Mouse (Mus musculus): Measurements from ENCODE around the gene Ripply3. TPM values are rescaled to one million over a fixed set of nuclear protein-coding genes. Genes with fewer than 3 reads are reported as not detected.
A peak's percentile ranks its signal among the peaks of the same experiment; 100 is the strongest.
"Not testable (repeated sequence)": the region's sequence is repeated elsewhere in the genome, so short reads cannot be mapped to it uniquely, and the experiment has no call there.

Gene Ripply3
- polyA plus RNA-seq, 1 experiment from 2014 or later, result 0.46 TPM

DNA sequence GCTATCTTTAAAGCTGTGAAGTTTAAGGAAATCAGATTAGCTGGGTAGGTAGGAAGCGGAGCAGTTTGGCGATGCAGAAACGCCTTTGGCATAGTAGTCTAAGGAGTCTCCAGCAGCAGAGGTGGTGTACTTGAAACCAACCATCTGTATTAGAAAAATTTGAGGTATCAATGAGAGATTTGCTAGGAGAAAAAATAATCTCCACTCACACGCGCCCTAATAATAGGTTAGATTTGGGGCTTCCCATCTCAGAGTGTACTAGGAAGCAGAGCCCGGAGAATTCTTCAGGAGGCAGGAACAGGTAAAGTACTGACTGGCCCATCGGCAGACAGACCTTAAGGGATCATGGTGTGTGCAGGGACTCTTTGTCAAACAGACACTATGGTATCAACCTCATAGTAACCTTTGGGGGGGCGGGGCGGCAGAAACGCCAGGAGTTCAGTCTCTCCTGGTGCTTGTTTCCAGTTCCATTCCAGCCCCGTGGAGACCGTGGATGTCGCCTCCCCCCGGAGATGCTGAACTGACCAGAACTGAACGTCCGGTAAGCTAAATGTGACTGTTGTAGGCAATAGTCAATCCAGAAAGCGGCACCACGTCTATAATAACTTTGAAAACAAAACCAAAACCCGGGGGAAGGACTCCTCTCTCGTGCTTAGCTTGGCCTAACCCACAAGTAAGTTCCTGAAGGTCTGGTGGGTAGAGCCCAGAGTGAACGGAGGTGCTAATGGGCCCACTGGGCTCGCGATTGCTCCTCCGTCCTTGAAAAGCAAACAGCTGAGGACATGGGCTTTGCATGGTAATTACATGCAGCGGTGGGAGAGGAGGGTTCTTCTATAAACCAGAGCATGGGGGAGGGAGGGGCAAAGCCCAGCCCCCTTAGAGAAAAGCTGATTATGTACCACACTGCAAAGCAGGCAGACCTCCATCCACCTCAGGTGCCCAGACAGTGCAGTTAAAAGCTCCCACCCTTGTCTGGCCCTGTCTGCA lies 954 bp downstream of the Ripply3 start:
- Histone ChIP-seq H3K36me3 (ENCODE audit: control insufficient read depth, insufficient read depth, low read length) (no peaks in the 10 kb centered on the region), H3K4me2 (ENCODE audit: low read length) (peak overlapping the region; percentile 64), H3K4me1 (ENCODE audit: control insufficient read depth, insufficient read depth, low read length) (peaks cover 15% of the 10 kb centered on the region), H3K27ac (ENCODE audit: low read length) (no peak overlapping the region), H3K9ac (ENCODE audit: low read depth, low read length) (no peak overlapping the region), H3K4me3 (ENCODE audit: low read depth, low read length) (peak overlapping the region; percentile 37; the same call in 1 of the 2 replicates), H3K27me3 (ENCODE audit: control insufficient read depth, insufficient read depth, low read depth, low read length) (peaks cover 11% of the 10 kb centered on the region), H3K9me3 (replicated peaks; ENCODE audit: control insufficient read depth, low read length, poor library complexity, severe bottlenecking) (no peaks in the 10 kb centered on the region)
- ATAC-seq, result no peak
- 5% methylated on average over 25 of the region's 25 CpGs for WGBS

DNA sequence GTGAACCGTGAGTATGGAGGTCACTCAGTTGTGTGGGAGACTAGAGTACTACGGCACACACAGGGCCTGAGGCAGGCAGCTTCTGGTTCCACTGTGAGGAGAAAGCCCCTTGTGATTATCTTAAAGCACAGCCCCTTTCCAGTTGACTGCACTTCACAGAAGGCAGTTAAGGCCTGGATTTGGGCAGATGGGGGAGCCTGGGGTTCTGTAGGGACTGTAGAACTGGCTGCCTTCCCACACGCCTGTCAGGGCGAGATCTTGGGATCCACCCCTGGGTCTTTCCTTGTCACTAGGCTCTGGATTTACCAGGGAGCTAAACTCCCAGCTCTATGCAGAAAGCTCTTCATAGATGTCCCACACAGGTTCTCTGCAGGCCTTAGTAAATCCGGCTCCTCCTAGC lies 2.2 kb downstream of the Ripply3 start:
- Histone ChIP-seq H3K4me2 (ENCODE audit: low read length) (no peak overlapping the region), H3K9me3 (replicated peaks; ENCODE audit: control insufficient read depth, low read length, poor library complexity, severe bottlenecking) (no peaks in the 10 kb centered on the region), H3K4me3 (ENCODE audit: low read depth, low read length) (no peak overlapping the region), H3K36me3 (ENCODE audit: control insufficient read depth, insufficient read depth, low read length) (no peaks in the 10 kb centered on the region), H3K27ac (ENCODE audit: low read length) (no peak overlapping the region), H3K9ac (ENCODE audit: low read depth, low read length) (no peak overlapping the region), H3K27me3 (ENCODE audit: control insufficient read depth, insufficient read depth, low read depth, low read length) (peaks cover 11% of the 10 kb centered on the region), H3K4me1 (ENCODE audit: control insufficient read depth, insufficient read depth, low read length) (peaks cover 15% of the 10 kb centered on the region)
- 54% methylated on average over 5 of the region's 5 CpGs for WGBS
- no peak for ATAC-seq

GRCm38 (mm10) chr16:94331233-94331885 lies 3.1 kb downstream of the Ripply3 start:
- peaks cover 11% of the 10 kb centered on the region for H3K27me3 ChIP-seq (ENCODE audit: control insufficient read depth, insufficient read depth, low read depth, low read length)
- no peak for ATAC-seq

DNA sequence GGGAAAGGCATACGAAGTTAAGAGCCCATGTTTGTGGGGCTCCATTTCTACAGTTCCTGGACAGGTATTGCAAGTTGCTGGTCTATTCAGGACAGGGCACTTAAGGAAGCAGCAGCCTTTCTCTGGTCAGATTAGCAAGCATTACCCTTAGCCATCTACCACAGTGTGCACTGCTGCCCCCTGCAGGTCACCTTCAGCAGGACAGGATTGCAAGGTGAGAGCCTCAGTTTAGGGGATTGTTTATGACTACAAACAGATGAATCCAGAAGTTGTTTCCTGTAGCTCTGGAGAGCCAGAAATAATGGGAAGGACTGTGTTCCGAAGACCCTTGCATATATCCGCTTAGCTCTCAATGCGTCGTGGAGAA lies 3.6 kb downstream of the Ripply3 start:
- WGBS, result 64% methylated on average over 5 of the region's 5 CpGs
- Histone ChIP-seq H3K4me1 (ENCODE audit: control insufficient read depth, insufficient read depth, low read length) (peaks cover 15% of the 10 kb centered on the region), H3K4me3 (ENCODE audit: low read depth, low read length) (no peak overlapping the region), H3K27me3 (ENCODE audit: control insufficient read depth, insufficient read depth, low read depth, low read length) (peaks cover 8% of the 10 kb centered on the region), H3K27ac (ENCODE audit: low read length) (no peak overlapping the region), H3K9ac (ENCODE audit: low read depth, low read length) (no peak overlapping the region), H3K36me3 (ENCODE audit: control insufficient read depth, insufficient read depth, low read length) (no peaks in the 10 kb centered on the region), H3K9me3 (replicated peaks; ENCODE audit: control insufficient read depth, low read length, poor library complexity, severe bottlenecking) (no peaks in the 10 kb centered on the region), H3K4me2 (ENCODE audit: low read length) (no peak overlapping the region)
- ATAC-seq, result no peak

More at GRCm38 (mm10) chr16:94331233-94331885, 3.1 kb downstream of the Ripply3 start:
- Histone ChIP-seq H3K27ac (ENCODE audit: low read length) (no peak overlapping the region), H3K36me3 (ENCODE audit: control insufficient read depth, insufficient read depth, low read length) (no peaks in the 10 kb centered on the region), H3K4me2 (ENCODE audit: low read length) (no peak overlapping the region), H3K4me1 (ENCODE audit: control insufficient read depth, insufficient read depth, low read length) (peaks cover 15% of the 10 kb centered on the region), H3K9me3 (replicated peaks; ENCODE audit: control insufficient read depth, low read length, poor library complexity, severe bottlenecking) (no peaks in the 10 kb centered on the region), H3K4me3 (ENCODE audit: low read depth, low read length) (no peak overlapping the region), H3K9ac (ENCODE audit: low read depth, low read length) (no peak overlapping the region)
- 83% methylated on average over 9 of the region's 9 CpGs for WGBS

DNA sequence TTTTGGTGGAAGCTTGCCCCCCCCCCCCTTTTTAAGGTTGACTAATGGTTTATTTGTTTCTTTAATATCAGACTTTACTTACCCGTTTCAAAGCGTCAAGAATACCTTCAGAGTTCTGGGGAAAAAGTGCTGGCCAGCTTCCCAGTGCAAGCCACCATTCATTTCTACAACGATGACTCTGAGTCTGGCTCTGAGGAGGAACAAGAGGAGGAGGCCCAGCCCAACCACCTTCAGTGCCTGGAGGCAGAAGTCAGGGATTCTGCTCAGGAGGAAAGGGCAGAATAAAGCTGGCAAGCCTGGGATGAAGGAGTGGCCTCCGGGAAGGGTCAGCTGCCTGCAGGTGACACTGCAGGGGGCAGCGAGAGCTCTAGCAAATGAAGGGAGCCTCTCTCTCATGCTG lies 7.4 kb downstream of the Ripply3 start:
- Histone ChIP-seq H3K27ac (ENCODE audit: low read length) (no peak overlapping the region), H3K4me1 (ENCODE audit: control insufficient read depth, insufficient read depth, low read length) (no peaks in the 10 kb centered on the region), H3K36me3 (ENCODE audit: control insufficient read depth, insufficient read depth, low read length) (no peaks in the 10 kb centered on the region), H3K4me3 (ENCODE audit: low read depth, low read length) (no peak overlapping the region), H3K9ac (ENCODE audit: low read depth, low read length) (no peak overlapping the region), H3K4me2 (ENCODE audit: low read length) (no peak overlapping the region), H3K9me3 (replicated peaks; ENCODE audit: control insufficient read depth, low read length, poor library complexity, severe bottlenecking) (no peaks in the 10 kb centered on the region), H3K27me3 (ENCODE audit: control insufficient read depth, insufficient read depth, low read depth, low read length) (no peaks in the 10 kb centered on the region)
- WGBS, result 33% methylated on average over 5 of the region's 5 CpGs
- no peak for ATAC-seq

DNA sequence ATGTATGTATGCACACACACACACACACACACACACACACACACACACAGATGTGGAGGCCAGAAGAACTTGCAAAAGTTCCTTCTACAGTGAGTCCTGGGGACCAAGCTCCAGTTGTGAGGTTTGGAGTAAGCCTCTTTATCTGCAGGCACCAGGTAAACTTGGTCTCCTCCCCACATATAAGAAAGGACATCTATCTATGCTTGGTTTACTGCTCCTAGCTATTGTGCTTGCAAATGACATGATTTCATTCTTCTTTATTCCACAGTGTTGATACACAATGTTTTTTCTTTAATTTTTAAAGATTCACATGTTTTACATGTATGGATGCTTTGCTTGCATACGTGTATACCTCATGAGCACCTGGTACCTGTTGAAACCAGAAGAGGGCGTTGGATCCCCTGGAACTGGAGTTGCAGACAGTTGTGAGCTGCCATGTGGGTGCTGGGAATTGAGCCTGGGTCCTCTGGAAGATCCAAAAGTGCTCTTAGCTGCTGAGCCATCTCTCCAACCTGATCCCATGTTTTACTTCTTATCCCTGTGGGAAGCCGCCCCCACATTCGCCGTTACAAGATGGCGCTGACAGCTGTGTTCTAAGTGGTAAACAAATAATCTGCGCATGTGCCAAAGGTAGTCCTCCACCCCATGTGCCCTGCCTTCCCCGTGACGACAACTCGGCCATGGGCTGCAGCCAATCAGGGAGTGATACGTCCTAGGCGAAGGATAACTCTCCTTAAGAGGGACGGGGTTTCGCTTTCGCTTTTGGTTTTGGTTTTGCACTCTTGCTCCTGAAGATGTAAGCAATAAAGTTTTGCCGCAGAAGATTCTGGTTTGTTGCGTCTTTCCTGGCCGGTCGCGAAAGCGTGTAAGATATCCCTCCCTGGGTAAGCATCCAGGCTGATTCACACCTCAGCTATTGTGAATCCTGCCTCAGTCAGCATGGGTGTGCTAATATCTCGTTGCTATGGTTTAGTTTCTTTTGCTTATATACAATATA lies 11.2 kb downstream of the Ripply3 start:
- WGBS, result 92% methylated on average over 18 of the region's 22 CpGs
- ATAC-seq; H3K9me3 ChIP-seq (replicated peaks; ENCODE audit: control insufficient read depth, low read length, poor library complexity, severe bottlenecking); H3K4me3 ChIP-seq (ENCODE audit: low read depth, low read length); H3K36me3 ChIP-seq (ENCODE audit: control insufficient read depth, insufficient read depth, low read length); H3K27me3 ChIP-seq (ENCODE audit: control insufficient read depth, insufficient read depth, low read depth, low read length); H3K4me2 ChIP-seq (ENCODE audit: low read length); H3K9ac ChIP-seq (ENCODE audit: low read depth, low read length); H3K27ac ChIP-seq (ENCODE audit: low read length); H3K4me1 ChIP-seq (ENCODE audit: control insufficient read depth, insufficient read depth, low read length): not testable (repeated sequence)

- H3K27me3 ChIP-seq (ENCODE audit: control insufficient read depth, insufficient read depth, low read depth, low read length), result no peaks in the 10 kb centered on the region
- no peak overlapping the region for H3K4me3 ChIP-seq (ENCODE audit: low read depth, low read length)
- 83% methylated on average over 1 of the region's 1 CpGs for WGBS
- no peak for ATAC-seq
- no peak overlapping the region for H3K27ac ChIP-seq (ENCODE audit: low read length)
- no peaks in the 10 kb centered on the region for H3K4me1 ChIP-seq (ENCODE audit: control insufficient read depth, insufficient read depth, low read length)
- no peak overlapping the region for H3K9ac ChIP-seq (ENCODE audit: low read depth, low read length)
- H3K36me3 ChIP-seq (ENCODE audit: control insufficient read depth, insufficient read depth, low read length), result no peaks in the 10 kb centered on the region
- H3K4me2 ChIP-seq (ENCODE audit: low read length), result no peak overlapping the region
- no peaks in the 10 kb centered on the region for H3K9me3 ChIP-seq (replicated peaks; ENCODE audit: control insufficient read depth, low read length, poor library complexity, severe bottlenecking)
Observed at GRCm38 (mm10) chr16:94345733-94346132, 17.5 kb downstream of the Ripply3 start.

- 80% methylated on average over 7 of the region's 7 CpGs for WGBS
- ATAC-seq, result no peak
- Histone ChIP-seq H3K4me1 (ENCODE audit: control insufficient read depth, insufficient read depth, low read length) (no peaks in the 10 kb centered on the region), H3K27me3 (ENCODE audit: control insufficient read depth, insufficient read depth, low read depth, low read length) (no peaks in the 10 kb centered on the region), H3K4me3 (ENCODE audit: low read depth, low read length) (no peak overlapping the region), H3K9me3 (replicated peaks; ENCODE audit: control insufficient read depth, low read length, poor library complexity, severe bottlenecking) (no peaks in the 10 kb centered on the region), H3K9ac (ENCODE audit: low read depth, low read length) (no peak overlapping the region), H3K4me2 (ENCODE audit: low read length) (no peak overlapping the region), H3K27ac (ENCODE audit: low read length) (no peak overlapping the region), H3K36me3 (ENCODE audit: control insufficient read depth, insufficient read depth, low read length) (no peaks in the 10 kb centered on the region)
Observed at GRCm38 (mm10) chr16:94347080-94347731, 19.0 kb downstream of the Ripply3 start.

All from midbrain, embryonic 16.5 days (tissue).